Mouse (Mus musculus) intestine, embryonic 16.5 days (tissue): ENCODE measurements around the gene Ppp1r18. TPM values are rescaled to one million over a fixed set of nuclear protein-coding genes. Genes with fewer than 3 reads are reported as not detected.

ENCODE experiments used
- ATAC-seq: fragments of 200-750 bp; cut with Nextera tagmentation; 2 replicates; pipeline ENCODE4 v1.8.0; 2017; ENCODE audit warnings: moderate TSS enrichment, moderate library complexity
- H3K27ac ChIP-seq: fragments of 300-500 bp; sonication (generic); 2 replicates; pipeline ENCODE4 v1.5.1; 2014; ENCODE audit warnings: mild to moderate bottlenecking, low read length
- H3K27me3 ChIP-seq: fragments of 300-500 bp; sonication (generic); replicated peaks from 2 replicates; pipeline ENCODE4 v1.6.1; 2014; ENCODE audit warnings: low read length, control low read depth, mixed read lengths; ENCODE audit not compliant: control insufficient read depth, insufficient read depth
- H3K36me3 ChIP-seq: fragments of 300-500 bp; sonication (generic); 2 replicates; pipeline ENCODE4 v1.6.1; 2014; ENCODE audit warnings: low read length, control low read depth; ENCODE audit not compliant: control insufficient read depth, insufficient read depth
- H3K4me1 ChIP-seq: fragments of 300-500 bp; sonication (generic); 2 replicates; pipeline ENCODE4 v1.6.1; 2014; ENCODE audit warnings: low read length, control low read depth, mixed read lengths; ENCODE audit not compliant: control insufficient read depth, insufficient read depth
- H3K4me2 ChIP-seq: fragments of 300-500 bp; sonication (generic); 2 replicates; pipeline ENCODE4 v1.6.1; 2014; ENCODE audit warnings: low read depth, low read length, control low read depth
- H3K4me3 ChIP-seq: fragments of 300-500 bp; sonication (generic); 2 replicates; pipeline ENCODE4 v1.5.1; 2014; ENCODE audit warnings: mild to moderate bottlenecking, low read length
- H3K9ac ChIP-seq: fragments of 300-500 bp; sonication (generic); 2 replicates; pipeline ENCODE4 v1.6.1; 2014; ENCODE audit warnings: low read depth, low read length
- H3K9me3 ChIP-seq: fragments of 300-500 bp; sonication (generic); 2 replicates; pipeline ENCODE4 v1.6.1; 2016; ENCODE audit warnings: low read length, control low read depth; ENCODE audit not compliant: control insufficient read depth
- WGBS: fragments of 180-500 bp; shearing (Covaris S2); extraction: QIAGEN DNeasy Blood & Tissue Kit; methylation state at CpG from one replicate; pipeline ENCODE4 v1.1.7; 2014; 5-methylcytosine and 5-hydroxymethylcytosine counted together
- polyA plus RNA-seq: library from polyadenylated mRNA; unstranded; fragments of >200 nt; fragmentation: Nextera tagmentation; extraction: Ambion mirVana; gene quantifications from 2 replicates; pipeline ENCODE4 v1.2.1, GENCODE M21; 2015

The Ppp1r18 gene
- polyA plus RNA-seq, 1 experiment from 2014 or later = 19.4 TPM

GRCm38 (mm10) chr17:35874721-35875120, 9.3 kb downstream of the Ppp1r18 start:
- Histone ChIP-seq H3K27ac (no peak overlapping the region), H3K9me3 (0 out of 2 replicates have a peak, but pooled peaks cover 4% of the 10 kb centered on the region), H3K9ac (no peak overlapping the region), H3K4me2 (no peak overlapping the region), H3K4me1 (peaks cover 23% of the 10 kb centered on the region), H3K27me3 (no peaks in the 10 kb centered on the region), H3K4me3 (no peak overlapping the region), H3K36me3 (no peaks in the 10 kb centered on the region; the same call in 1 of the 2 replicates)
- ATAC-seq = no peak
- WGBS = 84% methylated on average over 6 of the region's 6 CpGs

- Histone ChIP-seq H3K36me3 (peaks cover 21% of the 10 kb centered on the region; the same call in 1 of the 2 replicates), H3K4me1 (peaks cover 4% of the 10 kb centered on the region; the same call in 1 of the 2 replicates), H3K4me2 (peak within 1 kb of the TSS; percentile 67), H3K27me3 (no peaks in the 10 kb centered on the region), H3K4me3 (peak within 1 kb of the TSS; percentile 89), H3K9ac (peak within 1 kb of the TSS; percentile 93), H3K27ac (peak within 1 kb of the TSS; percentile 73), H3K9me3 (no peaks in the 10 kb centered on the region)
- 5% methylated on average over 66 of the region's 66 CpGs for WGBS
- peak; percentile 94 for ATAC-seq
Measured at GRCm38 (mm10) chr17:35879245-35880057, 14.1 kb downstream of the Ppp1r18 start, which contains the start of gene Dhx16. Dhx16 (plus strand) TSS chr17:35879819.

GRCm38 (mm10) chr17:35882924-35883323, 17.5 kb downstream of the Ppp1r18 start:
- H3K4me3 ChIP-seq = no peak overlapping the region
- no peaks in the 10 kb centered on the region for H3K27me3 ChIP-seq
- H3K4me1 ChIP-seq = peaks cover 4% of the 10 kb centered on the region; the same call in 1 of the 2 replicates
- no peak overlapping the region for H3K27ac ChIP-seq
- no peak overlapping the region for H3K4me2 ChIP-seq
- no peak overlapping the region for H3K9ac ChIP-seq
- H3K9me3 ChIP-seq = no peaks in the 10 kb centered on the region
- H3K36me3 ChIP-seq = peaks cover 33% of the 10 kb centered on the region
- WGBS = 93% methylated on average over 17 of the region's 17 CpGs
- no peak for ATAC-seq

- no peak overlapping the region for H3K4me2 ChIP-seq
- H3K4me1 ChIP-seq = peaks cover 4% of the 10 kb centered on the region; the same call in 1 of the 2 replicates
- H3K9me3 ChIP-seq = no peaks in the 10 kb centered on the region
- no peak overlapping the region for H3K9ac ChIP-seq
- no peak overlapping the region for H3K4me3 ChIP-seq
- ATAC-seq = no peak
- H3K27me3 ChIP-seq = no peaks in the 10 kb centered on the region
- H3K27ac ChIP-seq = no peak overlapping the region
- 97% methylated on average over 14 of the region's 14 CpGs for WGBS
- peaks cover 37% of the 10 kb centered on the region for H3K36me3 ChIP-seq
Measured at GRCm38 (mm10) chr17:35883777-35884176, 18.4 kb downstream of the Ppp1r18 start.

- H3K4me3 ChIP-seq = no peak overlapping the region
- 70% methylated on average over 11 of the region's 17 CpGs for WGBS
- ATAC-seq = no peak
- H3K4me2 ChIP-seq = no peak overlapping the region
- H3K27me3 ChIP-seq = no peaks in the 10 kb centered on the region
- no peaks in the 10 kb centered on the region for H3K4me1 ChIP-seq
- H3K36me3 ChIP-seq = peaks cover 32% of the 10 kb centered on the region
- no peaks in the 10 kb centered on the region for H3K9me3 ChIP-seq
- H3K9ac ChIP-seq = no peak overlapping the region
- H3K27ac ChIP-seq = no peak overlapping the region
Measured at GRCm38 (mm10) chr17:35887725-35888124, 22.3 kb downstream of the Ppp1r18 start.

GRCm38 (mm10) chr17:35896781-35897643, 31.6 kb downstream of the Ppp1r18 start, which contains the start of gene 2310061I04Rik:
2310061I04Rik (minus strand) TSS chr17:35897431.
- no peaks in the 10 kb centered on the region for H3K9me3 ChIP-seq
- peak within 1 kb of the TSS; percentile 72 for H3K4me3 ChIP-seq
- peak within 1 kb of the TSS; percentile 84 for H3K9ac ChIP-seq
- peaks cover 11% of the 10 kb centered on the region; the same call in 1 of the 2 replicates for H3K36me3 ChIP-seq
- no peaks in the 10 kb centered on the region for H3K27me3 ChIP-seq
- under 1% methylated on average over 82 of the region's 86 CpGs for WGBS
- peak within 1 kb of the TSS; percentile 72 for H3K27ac ChIP-seq
- peak; percentile 95 for ATAC-seq
- H3K4me1 ChIP-seq = peaks cover 14% of the 10 kb centered on the region
- peak within 1 kb of the TSS; percentile 92 for H3K4me2 ChIP-seq

- peak overlapping the region; percentile 66 for H3K9ac ChIP-seq
- peak; percentile 56 for ATAC-seq
- WGBS = 40% methylated on average over 23 of the region's 23 CpGs
- peaks cover 14% of the 10 kb centered on the region for H3K4me1 ChIP-seq
- no peaks in the 10 kb centered on the region for H3K9me3 ChIP-seq
- peak overlapping the region; percentile 4; the same call in 1 of the 2 replicates for H3K27ac ChIP-seq
- peaks cover 9% of the 10 kb centered on the region; the same call in 1 of the 2 replicates for H3K36me3 ChIP-seq
- peak overlapping the region; percentile 51 for H3K4me2 ChIP-seq
- peak overlapping the region; percentile 72 for H3K4me3 ChIP-seq
- no peaks in the 10 kb centered on the region for H3K27me3 ChIP-seq
Measured at GRCm38 (mm10) chr17:35897644-35898573, 32.5 kb downstream of the Ppp1r18 start.

GRCm38 (mm10) chr17:35900636-35901035, 35.2 kb downstream of the Ppp1r18 start:
- no peak overlapping the region for H3K9ac ChIP-seq
- no peak for ATAC-seq
- peaks cover 13% of the 10 kb centered on the region for H3K4me1 ChIP-seq
- H3K27ac ChIP-seq = no peak overlapping the region
- H3K4me2 ChIP-seq = no peak overlapping the region
- WGBS = 93% methylated on average over 3 of the region's 3 CpGs
- no peaks in the 10 kb centered on the region for H3K9me3 ChIP-seq
- H3K36me3 ChIP-seq = no peaks in the 10 kb centered on the region; the same call in 1 of the 2 replicates
- H3K4me3 ChIP-seq = no peak overlapping the region
- H3K27me3 ChIP-seq = no peaks in the 10 kb centered on the region
